In genomic region chr11:88931692-88932530, GRCm38 (mm10) we compare ENCODE assay signal across 32 mouse cellular contexts. TPM values are rescaled to one million over a fixed set of nuclear protein-coding genes. Genes with fewer than 3 reads are reported as not detected.
DNase-seq lines count a peak whose midpoint lies in the region; ATAC-seq and TF ChIP-seq lines count a peak whose summit lies in the region.
"Had no signal": no experiment of that assay in that cellular context is flagged by ENCODE, and none has a peak within 500 bp of the region (broad histone marks: within the 10 kb centered on the region; RNA-seq: fewer than 3 reads in every experiment).

No protein-coding gene starts in this region.

- H3K36me3 ChIP-seq in midbrain, embryonic 11.5 days (ENCODE audit: control insufficient read depth, insufficient read depth, low read length) = peaks cover 6% of the 10 kb centered on the region; the same call in 1 of the 2 replicates
- peaks cover 52% of the 10 kb centered on the region for H3K36me3 ChIP-seq in midbrain, embryonic 13.5 days
- H3K36me3 ChIP-seq in ES-E14 (ENCODE audit: control insufficient read depth, insufficient read depth, low read length, poor library complexity, severe bottlenecking) = peaks cover 61% of the 10 kb centered on the region
- H3K36me3 ChIP-seq in kidney, embryonic 14.5 days (ENCODE audit: control insufficient read depth, insufficient read depth, low read length) = peaks cover 42% of the 10 kb centered on the region

- H3K4me3 ChIP-seq in midbrain, embryonic 11.5 days (ENCODE audit: low read depth, low read length) = no peak overlapping the region
- no peak overlapping the region for H3K4me3 ChIP-seq in midbrain, embryonic 13.5 days (replicated peaks)
- H3K4me3 ChIP-seq in ES-E14 (ENCODE audit: insufficient read depth in 1 of 2, low read depth in 1 of 2, low read length in 2 of 2, poor library complexity in 1 of 2, severe bottlenecking in 1 of 2) = peak overlapping the region; percentile 8 to 26; a peak in 2 of 4 replicates
- no peak overlapping the region for H3K4me3 ChIP-seq in brown adipose tissue, adult 24 weeks (ENCODE audit: insufficient read depth, low read depth, low read length)
- H3K4me3 ChIP-seq in kidney, embryonic 14.5 days (ENCODE audit: low read length) = no peak overlapping the region
- H3K4me3 ChIP-seq: embryonic facial prominence, embryonic 12.5 days; embryonic facial prominence, embryonic 15.5 days; gastrocnemius, adult 2 months; heart, embryonic 12.5 days; heart, embryonic 15.5 days; hindbrain, embryonic 10.5 days; hindbrain, embryonic 13.5 days; intestine, embryonic 15.5 days had no signal

- no peaks in the 10 kb centered on the region for H3K4me1 ChIP-seq in midbrain, embryonic 11.5 days (ENCODE audit: control insufficient read depth, insufficient read depth, low read length)
- no peaks in the 10 kb centered on the region for H3K4me1 ChIP-seq in midbrain, embryonic 13.5 days (replicated peaks)
- H3K4me1 ChIP-seq in ES-E14 (ENCODE audit: control insufficient read depth in 2 of 2, insufficient read depth in 2 of 2, low read length in 2 of 2, poor library complexity in 1 of 2) = peaks cover 14 to 30% of the 10 kb centered on the region in 2 experiments
- no peaks in the 10 kb centered on the region; the same call in 1 of the 2 replicates for H3K4me1 ChIP-seq in brown adipose tissue, adult 24 weeks (ENCODE audit: control insufficient read depth, insufficient read depth, insufficient read length, low read length)
- no peaks in the 10 kb centered on the region for H3K4me1 ChIP-seq in kidney, embryonic 14.5 days (ENCODE audit: control insufficient read depth, insufficient read depth, low read length)
- H3K4me1 ChIP-seq: embryonic facial prominence, embryonic 12.5 days; embryonic facial prominence, embryonic 15.5 days; heart, embryonic 12.5 days; heart, embryonic 15.5 days; hindbrain, embryonic 10.5 days; hindbrain, embryonic 13.5 days; intestine, embryonic 15.5 days had no signal

- in situ Hi-C loops in ES-E14 (cut with MboI; ENCODE audit: low sequenced_read_pairs in 2 of 2, unreplicated experiment in 2 of 2) = no loop called here

- no peak overlapping the region for H3K27ac ChIP-seq in midbrain, embryonic 11.5 days (ENCODE audit: low read depth, low read length)
- H3K27ac ChIP-seq in midbrain, embryonic 13.5 days = no peak overlapping the region
- H3K27ac ChIP-seq in ES-E14 (ENCODE audit: insufficient read depth, low read depth, low read length, poor library complexity, severe bottlenecking) = peak overlapping the region; percentile 97
- H3K27ac ChIP-seq in brown adipose tissue, adult 24 weeks (replicated peaks; ENCODE audit: low read depth, low read length) = peak overlapping the region; percentile 74
- no peak overlapping the region for H3K27ac ChIP-seq in kidney, embryonic 14.5 days (ENCODE audit: low read depth, low read length)
- H3K27ac ChIP-seq: embryonic facial prominence, embryonic 12.5 days; embryonic facial prominence, embryonic 15.5 days; gastrocnemius, adult 2 months; heart, embryonic 15.5 days; hindbrain, embryonic 10.5 days; hindbrain, embryonic 13.5 days; intestine, embryonic 15.5 days had no signal

- WGBS in midbrain, embryonic 11.5 days = 70% methylated on average over 14 of the region's 14 CpGs
- WGBS in midbrain, embryonic 13.5 days = 79% methylated on average over 14 of the region's 14 CpGs
- 81% methylated on average over 14 of the region's 14 CpGs for WGBS in kidney, embryonic 14.5 days

- DNase-seq in midbrain, embryonic 11.5 days (ENCODE audit: low spot score, missing footprints) = peak; percentile 77
- DNase-seq in ES-E14 (ENCODE audit: low read depth, low spot score) = peak; percentile 77
- DNase-seq in retina, postnatal 1 day = no peak
- DNase-seq: adrenal gland, adult 2 months; adrenal gland, postnatal 25 days; B cell, adult 2 months; cerebellum, adult 11 months; cerebellum, adult 2 months; cerebellum, adult 9-11 months; cerebellum, postnatal 25 days; forebrain, postnatal 0 days; gastrocnemius, adult 2 months; gastrocnemius, postnatal 25 days; heart, adult 18-20 months; heart, postnatal 10 days; heart, postnatal 36 days; kidney, adult 18-20 months had no signal

- H3K9me3 ChIP-seq in midbrain, embryonic 11.5 days (ENCODE audit: control insufficient read depth, low read length) = no peaks in the 10 kb centered on the region
- H3K9me3 ChIP-seq in midbrain, embryonic 13.5 days = no peaks in the 10 kb centered on the region
- no peaks in the 10 kb centered on the region for H3K9me3 ChIP-seq in ES-E14 (ENCODE audit: control insufficient read depth, insufficient read depth, low read depth, low read length)
- H3K9me3 ChIP-seq in kidney, embryonic 14.5 days (ENCODE audit: control insufficient read depth, low read length) = no peaks in the 10 kb centered on the region
- H3K9me3 ChIP-seq: embryonic facial prominence, embryonic 12.5 days; embryonic facial prominence, embryonic 15.5 days; heart, embryonic 12.5 days; heart, embryonic 15.5 days; hindbrain, embryonic 10.5 days; hindbrain, embryonic 13.5 days; intestine, embryonic 15.5 days had no signal

- no peak overlapping the region for H3K4me2 ChIP-seq in midbrain, embryonic 11.5 days
- H3K4me2 ChIP-seq in midbrain, embryonic 13.5 days (replicated peaks) = no peak overlapping the region
- H3K4me2 ChIP-seq in kidney, embryonic 14.5 days (replicated peaks; ENCODE audit: low read depth, low read length) = no peak overlapping the region
- H3K4me2 ChIP-seq: embryonic facial prominence, embryonic 12.5 days; embryonic facial prominence, embryonic 15.5 days; heart, embryonic 12.5 days; heart, embryonic 15.5 days; hindbrain, embryonic 13.5 days; intestine, embryonic 15.5 days had no signal

- no peaks in the 10 kb centered on the region for H3K27me3 ChIP-seq in midbrain, embryonic 11.5 days (ENCODE audit: control insufficient read depth, insufficient read depth, low read length)
- H3K27me3 ChIP-seq in midbrain, embryonic 13.5 days = no peaks in the 10 kb centered on the region
- no peaks in the 10 kb centered on the region for H3K27me3 ChIP-seq in kidney, embryonic 14.5 days (ENCODE audit: control insufficient read depth, insufficient read depth, low read length)
- H3K27me3 ChIP-seq: CH12.LX; embryonic facial prominence, embryonic 12.5 days; embryonic facial prominence, embryonic 15.5 days; heart, embryonic 12.5 days; heart, embryonic 15.5 days; hindbrain, embryonic 13.5 days; intestine, embryonic 15.5 days had no signal

- no peak for ATAC-seq in midbrain, embryonic 11.5 days (ENCODE audit: low FRiP score)
- no peak for ATAC-seq in midbrain, embryonic 13.5 days
- ATAC-seq in kidney, embryonic 14.5 days (ENCODE audit: low FRiP score, low TSS enrichment) = no peak
- ATAC-seq: forebrain, embryonic 14.5 days; forebrain, postnatal 0 days; hindbrain, embryonic 16.5 days; intestine, embryonic 15.5 days had no signal

- H3K9ac ChIP-seq in midbrain, embryonic 11.5 days (ENCODE audit: low read length) = no peak overlapping the region
- H3K9ac ChIP-seq in midbrain, embryonic 13.5 days (replicated peaks) = no peak overlapping the region
- H3K9ac ChIP-seq in ES-E14 (ENCODE audit: insufficient read depth, low read depth, low read length, poor library complexity, severe bottlenecking) = peak overlapping the region; percentile 45; the same call in 1 of the 2 replicates
- H3K9ac ChIP-seq in kidney, embryonic 14.5 days (ENCODE audit: low read depth, low read length) = no peak overlapping the region
- H3K9ac ChIP-seq: embryonic facial prominence, embryonic 12.5 days; embryonic facial prominence, embryonic 15.5 days; forebrain, postnatal 0 days; heart, embryonic 12.5 days; heart, embryonic 15.5 days; hindbrain, embryonic 13.5 days; intestine, embryonic 15.5 days had no signal

TF ChIP-seq in ES-E14, 5 proteins besides CTCF, POLR2A, EP300 and RAD21:
- TF ChIP-seq CHD2 (IDR thresholded peaks at IDR 0.05; ENCODE audit: low read depth, low read length) = peak; percentile 64; the same call in 1 of the 2 replicates
- no peak for TF ChIP-seq MAFK (IDR thresholded peaks at IDR 0.05; ENCODE audit: insufficient read depth, low read depth, low read length)
TF ChIP-seq in ES-E14: peak in this region for 1.

RNA-seq across cellular contexts. Expression of gene Scpep1, which starts 23.4 kb away (rescaled TPM):
- polyA plus RNA-seq in midbrain, embryonic 11.5 days (2014; fragmentation: Nextera tagmentation; extraction: Ambion mirVana) = 74.2 and 76.7 TPM in 2 replicates
- polyA plus RNA-seq in midbrain, embryonic 13.5 days (2015; fragmentation: Nextera tagmentation; extraction: Ambion mirVana) = 26.7 and 27.8 TPM in 2 replicates
- total RNA-seq in ES-E14 (2012; rRNA removed) = 140 and 208 TPM in 2 replicates
- 56.9 and 57.0 TPM in 2 replicates for polyA plus RNA-seq in brown adipose tissue, adult 24 weeks (2012; ENCODE audit: insufficient read depth, insufficient read length, missing spikeins)
- 90.5 and 110 TPM in 2 replicates for polyA plus RNA-seq in kidney, embryonic 14.5 days (2014; fragmentation: Nextera tagmentation; extraction: Ambion mirVana)

RNA-seq across cellular contexts. Expression of gene Elobl, which starts 34.8 kb away (rescaled TPM):
- polyA plus RNA-seq in midbrain, embryonic 11.5 days (2014; fragmentation: Nextera tagmentation; extraction: Ambion mirVana) = not detected in 2 replicates
- not detected in 2 replicates for polyA plus RNA-seq in midbrain, embryonic 13.5 days (2015; fragmentation: Nextera tagmentation; extraction: Ambion mirVana)
- total RNA-seq in ES-E14 (2012; rRNA removed) = 0.95 and 1.6 TPM in 2 replicates
- polyA plus RNA-seq in brown adipose tissue, adult 24 weeks (2012; ENCODE audit: insufficient read depth, insufficient read length, missing spikeins) = not detected in 2 replicates
- not detected in 2 replicates for polyA plus RNA-seq in kidney, embryonic 14.5 days (2014; fragmentation: Nextera tagmentation; extraction: Ambion mirVana)
- total RNA-seq: adrenal gland, adult 2 months; adrenal gland, postnatal 25 days; CH12.LX; common myeloid progenitor, adult 5-6 weeks; forebrain, postnatal 0 days; gastrocnemius, adult 2 months; gastrocnemius, postnatal 25 days; heart, adult 18-20 months; heart, postnatal 10 days; heart, postnatal 36 days had no signal
- polyA plus RNA-seq: cerebellum, adult 2 months; embryonic facial prominence, embryonic 12.5 days; embryonic facial prominence, embryonic 15.5 days; forebrain, embryonic 11.5 days; forebrain, embryonic 14.5 days; forebrain, postnatal 0 days; heart, embryonic 12.5 days; heart, embryonic 15.5 days; hindbrain, embryonic 10.5 days; hindbrain, embryonic 13.5 days; hindbrain, embryonic 16.5 days; intestine, embryonic 15.5 days had no signal

RNA-seq across cellular contexts. Expression of gene Coil, which starts 38.1 kb away (rescaled TPM):
- polyA plus RNA-seq in midbrain, embryonic 11.5 days (2014; fragmentation: Nextera tagmentation; extraction: Ambion mirVana) = 24.2 and 24.5 TPM in 2 replicates
- 28.1 and 29.3 TPM in 2 replicates for polyA plus RNA-seq in midbrain, embryonic 13.5 days (2015; fragmentation: Nextera tagmentation; extraction: Ambion mirVana)
- 28.8 and 37.8 TPM in 2 replicates for total RNA-seq in ES-E14 (2012; rRNA removed)
- 2.4 and 3.0 TPM in 2 replicates for polyA plus RNA-seq in brown adipose tissue, adult 24 weeks (2012; ENCODE audit: insufficient read depth, insufficient read length, missing spikeins)
- 12.1 and 14.5 TPM in 2 replicates for polyA plus RNA-seq in kidney, embryonic 14.5 days (2014; fragmentation: Nextera tagmentation; extraction: Ambion mirVana)

Comparison
In these comparisons a context has a peak if more than half of its experiments do, and no peak if none do; other contexts are left out.
1. H3K27ac ChIP-seq: peak in ES-E14 (single experiment) and brown adipose tissue, adult 24 weeks (single experiment); none in midbrain, embryonic 11.5 days (single experiment), midbrain, embryonic 13.5 days (single experiment) and kidney, embryonic 14.5 days (single experiment).
2. H3K4me3 ChIP-seq: peak in ES-E14 (2 of 2); none in midbrain, embryonic 11.5 days (single experiment), midbrain, embryonic 13.5 days (single experiment), brown adipose tissue, adult 24 weeks (single experiment) and kidney, embryonic 14.5 days (single experiment).